Mouse (Mus musculus): ENCODE data around the gene Grin2d.

Grin2d gene

GRCm38 (mm10) chr7:45782271-45782670, 95.9 kb downstream of the Grin2d start:
- no peak for DNase-seq

Measured in cerebellum, adult 9-11 months (tissue).